ENCODE assay signal across 9 mouse cellular contexts in genomic region chr14:103051159-103051769, GRCm38 (mm10). TPM values are rescaled to one million over a fixed set of nuclear protein-coding genes. Genes with fewer than 3 reads are reported as not detected.
DNase-seq lines count a peak whose midpoint lies in the region; ATAC-seq and TF ChIP-seq lines count a peak whose summit lies in the region.
"Had no signal": no experiment of that assay in that cellular context is flagged by ENCODE, and none has a peak within 500 bp of the region (broad histone marks: within the 10 kb centered on the region; RNA-seq: fewer than 3 reads in every experiment).

No protein-coding gene starts in this region.

- H3K4me2 ChIP-seq in forebrain, postnatal 0 days (ENCODE audit: low read depth), result no peak overlapping the region
- H3K4me2 ChIP-seq in lung, embryonic 16.5 days (ENCODE audit: low read depth, low read length), result no peak overlapping the region
- H3K4me2 ChIP-seq: limb, embryonic 15.5 days had no signal

- TF ChIP-seq CTCF in G1E (IDR thresholded peaks at IDR 0.05; ENCODE audit: low read depth, low read length), result peak; percentile 97
- TF ChIP-seq CTCF in forebrain, postnatal 0 days (IDR thresholded peaks at IDR 0.05; ENCODE audit: low read depth), result peak; percentile 95

- no peaks in the 10 kb centered on the region for H3K4me1 ChIP-seq in G1E (ENCODE audit: insufficient read depth, low read depth, low read length)
- H3K4me1 ChIP-seq in forebrain, postnatal 0 days (ENCODE audit: insufficient read depth), result no peaks in the 10 kb centered on the region
- peaks cover 11% of the 10 kb centered on the region for H3K4me1 ChIP-seq in hindbrain, embryonic 10.5 days (replicated peaks)
- H3K4me1 ChIP-seq in lung, embryonic 16.5 days (replicated peaks; ENCODE audit: control insufficient read depth, insufficient read depth, low read length), result no peaks in the 10 kb centered on the region
- H3K4me1 ChIP-seq: limb, embryonic 15.5 days had no signal

- no peak overlapping the region for H3K4me3 ChIP-seq in G1E (ENCODE audit: low read depth, low read length)
- no peak overlapping the region for H3K4me3 ChIP-seq in forebrain, postnatal 0 days (ENCODE audit: low read depth, low read length)
- no peak overlapping the region for H3K4me3 ChIP-seq in hindbrain, embryonic 10.5 days
- no peak overlapping the region for H3K4me3 ChIP-seq in lung, embryonic 16.5 days (ENCODE audit: low read length)
- H3K4me3 ChIP-seq: limb, embryonic 15.5 days had no signal

- peaks cover 2% of the 10 kb centered on the region; the same call in 1 of the 2 replicates for H3K27me3 ChIP-seq in G1E (ENCODE audit: insufficient read depth, low read length)
- no peaks in the 10 kb centered on the region for H3K27me3 ChIP-seq in forebrain, postnatal 0 days (ENCODE audit: insufficient read depth, low read length)
- no peaks in the 10 kb centered on the region for H3K27me3 ChIP-seq in hindbrain, embryonic 10.5 days (ENCODE audit: insufficient read depth, poor library complexity, severe bottlenecking)
- H3K27me3 ChIP-seq in lung, embryonic 16.5 days (ENCODE audit: control insufficient read depth, insufficient read depth, low read depth, low read length), result no peaks in the 10 kb centered on the region
- H3K27me3 ChIP-seq: limb, embryonic 15.5 days had no signal

- peak; percentile 88 for ATAC-seq in G1E (ENCODE audit: extremely low read depth, insufficient number of reproducible peaks, low FRiP score, poor library complexity, severe bottlenecking)
- peak; percentile 87 for ATAC-seq in forebrain, postnatal 0 days
- peak; percentile 87 for ATAC-seq in lung, embryonic 16.5 days (ENCODE audit: low read depth)

- no peak overlapping the region for H3K9ac ChIP-seq in forebrain, postnatal 0 days
- H3K9ac ChIP-seq in lung, embryonic 16.5 days (ENCODE audit: low read length), result no peak overlapping the region
- H3K9ac ChIP-seq: limb, embryonic 15.5 days had no signal

- DNase-seq in G1E (ENCODE audit: low spot score), result peak; percentile 21
- DNase-seq in cerebellum, adult 11 months, result peak; percentile 42
- peak; percentile 53 for DNase-seq in forebrain, postnatal 0 days
- DNase-seq in hindbrain, embryonic 10.5 days (ENCODE audit: low spot score), result peak; percentile 79
- peak; percentile 51 to 76 for DNase-seq in layer of hippocampus, adult 8-10 months (ENCODE audit: low spot score in 2 of 2)
- DNase-seq in ovary, postnatal 14 days (ENCODE audit: low spot score), result peak; percentile 62
- DNase-seq in thymus, postnatal 0 days (ENCODE audit: low spot score), result peak; percentile 86

- H3K27ac ChIP-seq in forebrain, postnatal 0 days (ENCODE audit: low read depth, low read length), result no peak overlapping the region
- no peak overlapping the region for H3K27ac ChIP-seq in hindbrain, embryonic 10.5 days
- no peak overlapping the region for H3K27ac ChIP-seq in lung, embryonic 16.5 days (ENCODE audit: low read length)
- H3K27ac ChIP-seq: limb, embryonic 15.5 days had no signal

- H3K9me3 ChIP-seq in G1E (replicated peaks), result no peaks in the 10 kb centered on the region
- no peaks in the 10 kb centered on the region for H3K9me3 ChIP-seq in forebrain, postnatal 0 days (ENCODE audit: low read length)
- no peaks in the 10 kb centered on the region for H3K9me3 ChIP-seq in hindbrain, embryonic 10.5 days
- H3K9me3 ChIP-seq in lung, embryonic 16.5 days (ENCODE audit: control insufficient read depth, low read length), result no peaks in the 10 kb centered on the region
- H3K9me3 ChIP-seq: limb, embryonic 15.5 days had no signal

- no peaks in the 10 kb centered on the region for H3K36me3 ChIP-seq in G1E (replicated peaks)
- H3K36me3 ChIP-seq in forebrain, postnatal 0 days (ENCODE audit: insufficient read depth), result no peaks in the 10 kb centered on the region
- H3K36me3 ChIP-seq in hindbrain, embryonic 10.5 days, result no peaks in the 10 kb centered on the region
- H3K36me3 ChIP-seq in lung, embryonic 16.5 days (ENCODE audit: control insufficient read depth, insufficient read depth, low read length), result no peaks in the 10 kb centered on the region
- H3K36me3 ChIP-seq: limb, embryonic 15.5 days had no signal

- WGBS in forebrain, postnatal 0 days, result 34% methylated on average over 8 of the region's 8 CpGs
- WGBS in hindbrain, embryonic 10.5 days, result 40% methylated on average over 8 of the region's 8 CpGs
- WGBS in lung, embryonic 16.5 days, result 36% methylated on average over 8 of the region's 8 CpGs

RNA-seq across cellular contexts. Expression of gene Acod1, which starts 4.5 kb away (rescaled TPM):
- total RNA-seq in G1E (2014; fragmentation: Nextera tagmentation) (not detected in 2 replicates), G1E (2017) (0.35 and 0.38 TPM in 2 replicates)
- not detected in 2 replicates for polyA plus RNA-seq in G1E (2012)
- total RNA-seq in forebrain, postnatal 0 days (2014; rRNA removed), result 0.08 TPM in 1 of 2 replicates, not detected in the other
- not detected in 2 replicates for polyA plus RNA-seq in forebrain, postnatal 0 days (2015; fragmentation: Nextera tagmentation; extraction: Ambion mirVana)
- polyA plus RNA-seq in hindbrain, embryonic 10.5 days (2016; fragmentation: Nextera tagmentation; extraction: Ambion mirVana), result not detected in 2 replicates
- total RNA-seq in layer of hippocampus, adult 8-10 months (2022), result not detected
- not detected in 2 replicates for polyA plus RNA-seq in lung, embryonic 16.5 days (2015; fragmentation: Nextera tagmentation; extraction: Ambion mirVana)
- 0.18 and 0.19 TPM in 2 replicates for polyA plus RNA-seq in thymus, postnatal 0 days (2015; fragmentation: Nextera tagmentation; extraction: Ambion mirVana)
- polyA plus RNA-seq: limb, embryonic 15.5 days had no signal

RNA-seq across cellular contexts. Expression of gene Cln5, which starts 18.8 kb away (rescaled TPM):
- total RNA-seq in G1E (2014; fragmentation: Nextera tagmentation) (49.4 and 56.6 TPM in 2 replicates), G1E (2017) (51.8 and 63.8 TPM in 2 replicates)
- 7.6 and 8.8 TPM in 2 replicates for polyA plus RNA-seq in G1E (2012)
- total RNA-seq in forebrain, postnatal 0 days (2014; rRNA removed), result 7.6 and 8.8 TPM in 2 replicates
- 7.2 and 9.7 TPM in 2 replicates for polyA plus RNA-seq in forebrain, postnatal 0 days (2015; fragmentation: Nextera tagmentation; extraction: Ambion mirVana)
- 23.5 and 28.8 TPM in 2 replicates for polyA plus RNA-seq in hindbrain, embryonic 10.5 days (2016; fragmentation: Nextera tagmentation; extraction: Ambion mirVana)
- total RNA-seq in layer of hippocampus, adult 8-10 months (2022), result 10 to 100 TPM; 10.1 to 17.2 (median 13.5) TPM
- polyA plus RNA-seq in lung, embryonic 16.5 days (2015; fragmentation: Nextera tagmentation; extraction: Ambion mirVana), result 30.2 and 32.5 TPM in 2 replicates
- 25.6 and 28.6 TPM in 2 replicates for polyA plus RNA-seq in thymus, postnatal 0 days (2015; fragmentation: Nextera tagmentation; extraction: Ambion mirVana)

RNA-seq across cellular contexts. Expression of gene Fbxl3, which starts 48.1 kb away (rescaled TPM):
- 47.9 and 50.8 TPM in 2 replicates for total RNA-seq in G1E (2014; fragmentation: Nextera tagmentation)
- 81.0 and 101 TPM in 2 replicates for total RNA-seq in G1E (2017)
- polyA plus RNA-seq in G1E (2012), result 12.0 and 12.6 TPM in 2 replicates
- total RNA-seq in forebrain, postnatal 0 days (2014; rRNA removed), result 63.9 and 77.4 TPM in 2 replicates
- polyA plus RNA-seq in forebrain, postnatal 0 days (2015; fragmentation: Nextera tagmentation; extraction: Ambion mirVana), result 18.0 and 22.7 TPM in 2 replicates
- 13.1 and 14.2 TPM in 2 replicates for polyA plus RNA-seq in hindbrain, embryonic 10.5 days (2016; fragmentation: Nextera tagmentation; extraction: Ambion mirVana)
- 10 to 100 TPM; 85.6 to 97.4 (median 89.1) TPM for total RNA-seq in layer of hippocampus, adult 8-10 months (2022)
- polyA plus RNA-seq in lung, embryonic 16.5 days (2015; fragmentation: Nextera tagmentation; extraction: Ambion mirVana), result 22.6 and 24.7 TPM in 2 replicates
- 25.0 and 29.3 TPM in 2 replicates for polyA plus RNA-seq in thymus, postnatal 0 days (2015; fragmentation: Nextera tagmentation; extraction: Ambion mirVana)

Comparison
In these comparisons a context has a peak if more than half of its experiments do, and no peak if none do; other contexts are left out.
1. DNase-seq: peak in every context shown above with its lines; median percentile 86 in thymus, postnatal 0 days; 79 in hindbrain, embryonic 10.5 days; 64 in layer of hippocampus, adult 8-10 months; 62 in ovary, postnatal 14 days; 53 in forebrain, postnatal 0 days; 42 in cerebellum, adult 11 months; 21 in G1E.